Mouse (Mus musculus): Measurements from ENCODE around the gene Kcnh5.

GRCm38 (mm10) chr12:75090957-75091356 lies 86.2 kb downstream of the Kcnh5 start:
- TF ChIP-seq POLR2A (IDR thresholded peaks at IDR 0.05; ENCODE audit: control insufficient read depth, low read depth, low read length) (no peak), CTCF (IDR thresholded peaks at IDR 0.05; ENCODE audit: control insufficient read depth, insufficient read depth, insufficient replicate concordance, low read depth, low read length) (no peak)

All from testis, adult 2 months (tissue).